8 mouse cellular contexts compared by ENCODE assay signal in the genomic region with DNA sequence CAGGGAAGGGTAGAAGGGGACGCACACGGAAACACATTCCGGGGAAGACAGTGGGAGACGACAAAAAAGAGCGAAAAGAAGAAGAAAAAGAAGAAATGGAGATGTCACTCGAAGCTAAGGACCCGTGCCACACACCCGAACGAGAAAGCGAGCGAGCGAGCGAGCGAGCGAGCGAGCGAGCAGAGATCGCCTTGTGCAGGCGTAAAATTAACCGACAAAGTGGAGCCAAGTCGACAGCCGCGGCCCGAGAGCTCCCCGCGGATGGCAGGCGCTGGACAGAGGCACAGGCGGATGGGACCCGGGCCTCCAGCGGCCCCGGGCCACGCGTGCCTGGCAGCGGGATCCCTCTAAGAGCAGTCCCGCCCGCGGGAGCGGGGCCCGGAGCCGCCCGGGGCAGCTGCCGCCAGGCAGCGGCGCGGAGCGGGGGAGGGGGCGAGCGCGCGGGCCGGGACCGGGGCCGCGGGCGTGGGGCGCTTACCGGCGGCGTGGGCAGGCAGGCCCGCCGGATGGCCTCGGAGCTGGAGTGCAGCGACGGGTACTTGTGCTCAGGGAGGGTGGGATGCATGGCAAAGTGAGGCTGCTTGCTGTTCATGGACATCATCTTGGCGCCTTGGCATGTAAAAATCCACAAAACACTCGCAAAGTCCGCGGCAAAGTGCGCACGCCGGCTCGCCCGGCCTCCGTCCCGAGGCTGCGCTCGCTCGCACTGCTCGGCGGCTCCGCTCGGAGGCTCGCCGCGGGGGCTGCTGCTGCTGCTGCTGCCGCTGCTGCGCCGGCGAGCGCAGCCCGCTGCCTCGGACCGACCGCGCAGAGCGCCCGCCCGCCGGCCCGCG. TPM values are rescaled to one million over a fixed set of nuclear protein-coding genes. Genes with fewer than 3 reads are reported as not detected.
DNase-seq lines count a peak whose midpoint lies in the region; ATAC-seq and TF ChIP-seq lines count a peak whose summit lies in the region.

No protein-coding gene starts in this region.

- WGBS in heart, embryonic 10.5 days: 1% methylated on average over 100 of the region's 101 CpGs
- WGBS in forebrain, embryonic 11.5 days: under 1% methylated on average over 63 of the region's 101 CpGs
- under 1% methylated on average over 95 of the region's 101 CpGs for WGBS in limb, embryonic 12.5 days
- under 1% methylated on average over 83 of the region's 101 CpGs for WGBS in neural tube, embryonic 14.5 days

- TF ChIP-seq CTCF in G1E (IDR thresholded peaks at IDR 0.05; ENCODE audit: low read depth, low read length): no peak

- H3K27me3 ChIP-seq in heart, embryonic 10.5 days (ENCODE audit: insufficient read depth, poor library complexity, severe bottlenecking): peaks cover 91% of the 10 kb centered on the region
- peaks cover 14% of the 10 kb centered on the region for H3K27me3 ChIP-seq in G1E (ENCODE audit: insufficient read depth, low read length)
- peaks cover 84% of the 10 kb centered on the region for H3K27me3 ChIP-seq in forebrain, embryonic 11.5 days (ENCODE audit: control insufficient read depth, insufficient read depth, low read length)
- peaks cover 89% of the 10 kb centered on the region for H3K27me3 ChIP-seq in limb, embryonic 12.5 days
- peaks cover 52% of the 10 kb centered on the region for H3K27me3 ChIP-seq in neural tube, embryonic 14.5 days (ENCODE audit: control insufficient read depth, insufficient read depth, low read length)

- no peaks in the 10 kb centered on the region for H3K9me3 ChIP-seq in heart, embryonic 10.5 days
- H3K9me3 ChIP-seq in G1E (replicated peaks): peaks cover 6% of the 10 kb centered on the region
- no peaks in the 10 kb centered on the region for H3K9me3 ChIP-seq in forebrain, embryonic 11.5 days (ENCODE audit: control insufficient read depth, low read length)
- no peaks in the 10 kb centered on the region for H3K9me3 ChIP-seq in limb, embryonic 12.5 days
- H3K9me3 ChIP-seq in neural tube, embryonic 14.5 days (ENCODE audit: control insufficient read depth, low read length): no peaks in the 10 kb centered on the region

- peak overlapping the region; percentile 67 for H3K4me3 ChIP-seq in heart, embryonic 10.5 days
- H3K4me3 ChIP-seq in G1E (ENCODE audit: low read depth, low read length): peak overlapping the region; percentile 75
- peak overlapping the region; percentile 47 for H3K4me3 ChIP-seq in forebrain, embryonic 11.5 days (ENCODE audit: low read depth, low read length)
- peak overlapping the region; percentile 52 for H3K4me3 ChIP-seq in limb, embryonic 12.5 days (replicated peaks)
- H3K4me3 ChIP-seq in neural tube, embryonic 14.5 days (ENCODE audit: low read depth, low read length): peak overlapping the region; percentile 51

- peak; percentile 1; the same call in 1 of the 2 replicates for ATAC-seq in G1E (ENCODE audit: extremely low read depth, insufficient number of reproducible peaks, low FRiP score, poor library complexity, severe bottlenecking)
- peak; percentile 39 for ATAC-seq in forebrain, embryonic 11.5 days (replicated peaks; ENCODE audit: low FRiP score)
- peak; percentile 24; the same call in 1 of the 2 replicates for ATAC-seq in limb, embryonic 12.5 days (ENCODE audit: insufficient number of reproducible peaks, insufficient read depth, low FRiP score, low TSS enrichment, low read depth)
- peak; percentile 42 for ATAC-seq in neural tube, embryonic 14.5 days (ENCODE audit: low read depth)

- DNase-seq in heart, embryonic 10.5 days (ENCODE audit: low spot score): no peak
- no peak for DNase-seq in heart, adult 8-10 months (ENCODE audit: low spot score)
- peak; percentile 45 for DNase-seq in G1E (ENCODE audit: low spot score)
- DNase-seq in forebrain, embryonic 11.5 days (ENCODE audit: low spot score): peak; percentile 70
- no peak for DNase-seq in T-cell, adult 2 months (ENCODE audit: low spot score)
- no peak for DNase-seq in layer of hippocampus, postnatal 36 days

- H3K4me1 ChIP-seq in heart, embryonic 10.5 days: peaks cover 10% of the 10 kb centered on the region
- peaks cover 62% of the 10 kb centered on the region for H3K4me1 ChIP-seq in G1E (ENCODE audit: insufficient read depth, low read depth, low read length)
- H3K4me1 ChIP-seq in forebrain, embryonic 11.5 days (replicated peaks; ENCODE audit: control insufficient read depth, insufficient read depth, low read length): peaks cover 17% of the 10 kb centered on the region
- H3K4me1 ChIP-seq in limb, embryonic 12.5 days (replicated peaks): peaks cover 17% of the 10 kb centered on the region
- peaks cover 10% of the 10 kb centered on the region; the same call in 1 of the 2 replicates for H3K4me1 ChIP-seq in neural tube, embryonic 14.5 days (ENCODE audit: control insufficient read depth, insufficient read depth, low read length)

- peak overlapping the region; percentile 76 for H3K4me2 ChIP-seq in forebrain, embryonic 11.5 days (ENCODE audit: low read depth, low read length, severe bottlenecking)
- H3K4me2 ChIP-seq in limb, embryonic 12.5 days: peak overlapping the region; percentile 82
- H3K4me2 ChIP-seq in neural tube, embryonic 14.5 days (ENCODE audit: low read depth, low read length): peak overlapping the region; percentile 59

- peak overlapping the region; percentile 40 for H3K9ac ChIP-seq in forebrain, embryonic 11.5 days (ENCODE audit: low read length)
- peak overlapping the region; percentile 44 for H3K9ac ChIP-seq in limb, embryonic 12.5 days (replicated peaks)
- peak overlapping the region; percentile 65 for H3K9ac ChIP-seq in neural tube, embryonic 14.5 days (replicated peaks; ENCODE audit: low read depth, low read length)

- 0 out of 2 replicates have a peak overlapping the region, but pooled peaks have one; percentile 2 for H3K27ac ChIP-seq in heart, embryonic 10.5 days
- no peak overlapping the region for H3K27ac ChIP-seq in forebrain, embryonic 11.5 days (ENCODE audit: low read depth, low read length)
- H3K27ac ChIP-seq in limb, embryonic 12.5 days: no peak overlapping the region
- H3K27ac ChIP-seq in neural tube, embryonic 14.5 days (ENCODE audit: low read depth, low read length): peak overlapping the region; percentile 84

- no peaks in the 10 kb centered on the region for H3K36me3 ChIP-seq in heart, embryonic 10.5 days
- peaks cover 22% of the 10 kb centered on the region for H3K36me3 ChIP-seq in G1E (replicated peaks)
- no peaks in the 10 kb centered on the region for H3K36me3 ChIP-seq in forebrain, embryonic 11.5 days (ENCODE audit: control insufficient read depth, insufficient read depth, low read length)
- no peaks in the 10 kb centered on the region for H3K36me3 ChIP-seq in limb, embryonic 12.5 days
- no peaks in the 10 kb centered on the region for H3K36me3 ChIP-seq in neural tube, embryonic 14.5 days (ENCODE audit: control insufficient read depth, insufficient read depth, low read length)

RNA-seq across cellular contexts. Expression of gene Pou4f1, which starts 0.5 kb away (rescaled TPM):
- 0.20 and 1.0 TPM in 2 replicates for polyA plus RNA-seq in heart, embryonic 10.5 days (2016; fragmentation: Nextera tagmentation; extraction: Ambion mirVana)
- total RNA-seq in heart, adult 8-10 months (2022): under 1 TPM in 2 of 4 experiments, not detected in 2; 0.13 to 0.19 TPM
- total RNA-seq in G1E (2014; fragmentation: Nextera tagmentation): 23.9 and 39.9 TPM in 2 replicates
- total RNA-seq in G1E (2017): 15.0 and 23.3 TPM in 2 replicates
- polyA plus RNA-seq in G1E (2012): 13.6 and 16.5 TPM in 2 replicates
- polyA plus RNA-seq in forebrain, embryonic 11.5 days (2014; fragmentation: Nextera tagmentation; extraction: Ambion mirVana): 2.1 and 3.8 TPM in 2 replicates
- polyA plus RNA-seq in limb, embryonic 12.5 days (2016; fragmentation: Nextera tagmentation; extraction: Ambion mirVana): 0.63 and 0.93 TPM in 2 replicates
- 84.2 and 87.9 TPM in 2 replicates for polyA plus RNA-seq in neural tube, embryonic 14.5 days (2014; fragmentation: Nextera tagmentation; extraction: Ambion mirVana)
- total RNA-seq in layer of hippocampus, postnatal 36 days (2021): not detected

RNA-seq across cellular contexts. Expression of gene Rnf219, which starts 55.1 kb away (rescaled TPM):
- 20.3 and 28.8 TPM in 2 replicates for polyA plus RNA-seq in heart, embryonic 10.5 days (2016; fragmentation: Nextera tagmentation; extraction: Ambion mirVana)
- total RNA-seq in heart, adult 8-10 months (2022): 1 to 10 TPM; 4.2 to 9.5 (median 6.5) TPM
- total RNA-seq in G1E (2014; fragmentation: Nextera tagmentation) (44.5 and 51.2 TPM in 2 replicates), G1E (2017) (49.7 and 57.9 TPM in 2 replicates)
- 1.7 and 3.7 TPM in 2 replicates for polyA plus RNA-seq in G1E (2012)
- polyA plus RNA-seq in forebrain, embryonic 11.5 days (2014; fragmentation: Nextera tagmentation; extraction: Ambion mirVana): 40.3 and 41.9 TPM in 2 replicates
- polyA plus RNA-seq in limb, embryonic 12.5 days (2016; fragmentation: Nextera tagmentation; extraction: Ambion mirVana): 45.8 TPM in 2 replicates
- polyA plus RNA-seq in neural tube, embryonic 14.5 days (2014; fragmentation: Nextera tagmentation; extraction: Ambion mirVana): 33.8 and 34.4 TPM in 2 replicates
- total RNA-seq in layer of hippocampus, postnatal 36 days (2021): 10 to 100 TPM; 17.2 to 22.7 TPM

Comparison
In these comparisons a context has a peak if more than half of its experiments do, and no peak if none do; other contexts are left out.
1. DNase-seq: peak in G1E (single experiment) and forebrain, embryonic 11.5 days (single experiment); none in heart, embryonic 10.5 days (single experiment), heart, adult 8-10 months (single experiment), T-cell, adult 2 months (single experiment) and layer of hippocampus, postnatal 36 days (0 of 2).
2. H3K27ac ChIP-seq: peak in heart, embryonic 10.5 days (single experiment) and neural tube, embryonic 14.5 days (single experiment); none in forebrain, embryonic 11.5 days (single experiment) and limb, embryonic 12.5 days (single experiment).
3. Peak in every context shown above with its lines, with median percentiles within 50 percentile points of each other: H3K4me3 ChIP-seq, ATAC-seq, H3K4me2 ChIP-seq and H3K9ac ChIP-seq.